Mouse (Mus musculus) CH12.LX (cell line): ENCODE data around the gene Cd55. TPM values are rescaled to one million over a fixed set of nuclear protein-coding genes. Genes with fewer than 3 reads are reported as not detected.

Experiments used
- DNase-seq: peaks from one replicate; pipeline ENCODE4 v3.0.0-alpha.2; 2013; ENCODE audit errors: extremely low read depth
- H3K27ac ChIP-seq: 2 replicates; pipeline ENCODE4 v1.5.1; 2012; ENCODE audit warnings: low read depth, mild to moderate bottlenecking, control low read depth, moderate library complexity; ENCODE audit not compliant: insufficient read depth
- H3K27me3 ChIP-seq: replicated peaks from 2 replicates; pipeline ENCODE3; 2012; ENCODE audit warnings: inconsistent platforms
- H3K36me3 ChIP-seq, 2 experiments: replicated peaks in 1 of 2; 2 replicates each; pipeline versions ENCODE3 to v1.6.1; 2012; ENCODE audit warnings: inconsistent platforms in 1 of 2, low read length in 1 of 2, mild to moderate bottlenecking in 1 of 2, mixed read lengths in 1 of 2, moderate library complexity in 1 of 2; ENCODE audit not compliant: control insufficient read depth in 1 of 2, insufficient read depth in 1 of 2
- H3K4me1 ChIP-seq, 2 experiments: 2 replicates each; pipeline ENCODE4 v1.6.1; 2012; ENCODE audit warnings: inconsistent platforms in 1 of 2, moderate library complexity in 1 of 2; ENCODE audit not compliant: insufficient read depth in 2 of 2, control insufficient read depth in 1 of 2
- H3K4me2 ChIP-seq: 2 replicates; pipeline ENCODE4 v1.6.1; 2012; ENCODE audit warnings: low read depth, mild to moderate bottlenecking, control low read depth; ENCODE audit not compliant: poor library complexity, insufficient read depth, severe bottlenecking
- H3K4me3 ChIP-seq, 3 experiments: fragments of 150-350 bp in 1 of 3; sonication (generic) in 1 of 3; replicated peaks in 1 of 3; 2 replicates each; pipeline versions ENCODE3 to v1.5.1; 2011 to 2012; ENCODE audit warnings: low read depth in 2 of 3, low read length in 2 of 3, mild to moderate bottlenecking in 2 of 3, moderate library complexity in 2 of 3, control low read depth in 1 of 3, improper control_type of control experiment in 1 of 3, inconsistent platforms in 1 of 3, mixed read lengths in 1 of 3; ENCODE audit not compliant: poor library complexity in 1 of 3
- H3K79me2 ChIP-seq: replicated peaks from 2 replicates; pipeline ENCODE4 v1.6.1; 2012; ENCODE audit warnings: mild to moderate bottlenecking, moderate library complexity; ENCODE audit not compliant: control insufficient read depth, poor library complexity, insufficient read depth, severe bottlenecking; ENCODE audit errors: extremely low read depth
- H3K9ac ChIP-seq: 2 replicates; pipeline ENCODE4 v1.6.1; 2012; ENCODE audit warnings: low read depth, mild to moderate bottlenecking, control low read depth, moderate library complexity; ENCODE audit not compliant: insufficient read depth
- H3K9me3 ChIP-seq: replicated peaks from 2 replicates; pipeline ENCODE3; 2012; ENCODE audit warnings: low read length, inconsistent platforms, mixed read lengths
- BHLHE40 ChIP-seq: IDR thresholded peaks from 2 replicates; pipeline ENCODE4 v1.6.1; 2011; ENCODE audit warnings: mild to moderate bottlenecking, low read depth, low read length, improper control_type of control experiment
- CHD1 ChIP-seq: IDR thresholded peaks from 2 replicates; pipeline ENCODE4 v1.6.1; 2012; ENCODE audit warnings: low read depth, low read length, improper control_type of control experiment, inconsistent platforms
- CHD2 ChIP-seq: IDR thresholded peaks from 2 replicates; pipeline ENCODE4 v1.6.1; 2011; ENCODE audit warnings: low read length, improper control_type of control experiment
- CTCF ChIP-seq, 2 experiments: IDR thresholded peaks in 1 of 2; conservative IDR thresholded peaks in 1 of 2; 2 replicates each; pipeline ENCODE4 v1.5.1; 2011 to 2012; ENCODE audit warnings: low read depth in 2 of 2, low read length in 2 of 2, improper control_type of control experiment in 1 of 2, inconsistent platforms in 1 of 2, mild to moderate bottlenecking in 1 of 2, moderate library complexity in 1 of 2
- EP300 ChIP-seq: IDR thresholded peaks from 2 replicates; pipeline ENCODE4 v1.6.1; 2011; ENCODE audit warnings: low read length, improper control_type of control experiment
- GABPA ChIP-seq: IDR thresholded peaks from 2 replicates; pipeline ENCODE4 v1.6.1; 2012; ENCODE audit warnings: low read depth, low read length, improper control_type of control experiment, inconsistent platforms; ENCODE audit not compliant: insufficient replicate concordance
- HCFC1 ChIP-seq: IDR thresholded peaks from 2 replicates; pipeline ENCODE4 v1.6.1; 2012; ENCODE audit warnings: low read depth, mild to moderate bottlenecking, inconsistent platforms, low read length, improper control_type of control experiment
- JUND ChIP-seq: conservative IDR thresholded peaks from 2 replicates; pipeline ENCODE4 v1.6.1; 2011; ENCODE audit warnings: low read depth, low read length, improper control_type of control experiment
- KAT2A ChIP-seq: IDR thresholded peaks from 2 replicates; pipeline ENCODE4 v1.6.1; 2012; ENCODE audit warnings: low read length, improper control_type of control experiment, inconsistent platforms; ENCODE audit not compliant: insufficient replicate concordance
- MAZ ChIP-seq: IDR thresholded peaks from 2 replicates; pipeline ENCODE4 v1.6.1; 2012; ENCODE audit warnings: low read depth, mild to moderate bottlenecking, inconsistent platforms, low read length, improper control_type of control experiment, moderate library complexity
- MYC ChIP-seq: IDR thresholded peaks from 2 replicates; pipeline ENCODE4 v1.6.1; 2011; ENCODE audit warnings: low read depth, mild to moderate bottlenecking, improper control_type of control experiment, low read length
- NELFE ChIP-seq: IDR thresholded peaks from 2 replicates; pipeline ENCODE4 v1.6.1; 2011; ENCODE audit warnings: low read depth, low read length, improper control_type of control experiment
- POLR2A ChIP-seq: IDR thresholded peaks from 2 replicates; pipeline ENCODE4 v1.6.1; 2011; ENCODE audit warnings: low read depth, mild to moderate bottlenecking, improper control_type of control experiment, low read length
- POLR2AphosphoS2 ChIP-seq: IDR thresholded peaks from 2 replicates; pipeline ENCODE4 v1.6.1; 2011; ENCODE audit warnings: low read depth, low read length, improper control_type of control experiment
- RCOR1 ChIP-seq: conservative IDR thresholded peaks from 2 replicates; pipeline ENCODE4 v1.6.1; 2012; ENCODE audit warnings: low read depth, mild to moderate bottlenecking, inconsistent platforms, low read length, improper control_type of control experiment
- SMC3 ChIP-seq: IDR thresholded peaks from 2 replicates; pipeline ENCODE4 v1.6.1; 2011; ENCODE audit warnings: low read depth, low read length, improper control_type of control experiment
- TCF12 ChIP-seq: IDR thresholded peaks from 2 replicates; pipeline ENCODE4 v1.6.1; 2014; ENCODE audit warnings: low read depth, mild to moderate bottlenecking, inconsistent platforms, low read length, improper control_type of control experiment
- ZC3H11A ChIP-seq: IDR thresholded peaks from 2 replicates; pipeline ENCODE4 v1.6.1; 2012; ENCODE audit warnings: low read depth, mild to moderate bottlenecking, inconsistent platforms, low read length, improper control_type of control experiment
- ZNF384 ChIP-seq: IDR thresholded peaks from 2 replicates; pipeline ENCODE4 v1.6.1; 2012; ENCODE audit warnings: low read depth, low read length, improper control_type of control experiment, inconsistent platforms
- dilution Hi-C: fragments of 300-500 bp; cut with MboI; formaldehyde crosslinking; loops from 2 replicates; pipeline ENCODE4 v1.14.3; 2020; ENCODE audit warnings: low sequenced_read_pairs; ENCODE audit not compliant: extremely low pct_unique_long_range_greater_than_20kb, extremely low pct_ligation_motif_present
- in situ Hi-C: fragments of 300-500 bp; cut with MboI; formaldehyde crosslinking; loops from 3 replicates; pipeline ENCODE4 v1.14.3; 2019; ENCODE audit warnings: low sequenced_read_pairs, low pct_ligation_motif_present, low pct_unique_long_range_greater_than_20kb, mixed read lengths
- polyA plus RNA-seq: library from polyadenylated mRNA; unstranded; fragments of >175 nt; gene quantifications from 2 replicates; pipeline ENCODE4 v1.2.1, GENCODE M21; 2012; ENCODE audit warnings: low read depth; ENCODE audit not compliant: insufficient read length
- total RNA-seq, 2 experiments: library from RNA; depleted of rRNA; stranded (reverse); fragments of 300-350 nt in 1 of 2; fragments of >200 nt in 1 of 2; gene quantifications; 2 replicates each; pipeline ENCODE4 v1.2.3; 2012 to 2014

Cd55 gene
- total and polyA plus RNA-seq, 3 experiments: 1.0 to 1.8 (median 1.7) TPM

DNA sequence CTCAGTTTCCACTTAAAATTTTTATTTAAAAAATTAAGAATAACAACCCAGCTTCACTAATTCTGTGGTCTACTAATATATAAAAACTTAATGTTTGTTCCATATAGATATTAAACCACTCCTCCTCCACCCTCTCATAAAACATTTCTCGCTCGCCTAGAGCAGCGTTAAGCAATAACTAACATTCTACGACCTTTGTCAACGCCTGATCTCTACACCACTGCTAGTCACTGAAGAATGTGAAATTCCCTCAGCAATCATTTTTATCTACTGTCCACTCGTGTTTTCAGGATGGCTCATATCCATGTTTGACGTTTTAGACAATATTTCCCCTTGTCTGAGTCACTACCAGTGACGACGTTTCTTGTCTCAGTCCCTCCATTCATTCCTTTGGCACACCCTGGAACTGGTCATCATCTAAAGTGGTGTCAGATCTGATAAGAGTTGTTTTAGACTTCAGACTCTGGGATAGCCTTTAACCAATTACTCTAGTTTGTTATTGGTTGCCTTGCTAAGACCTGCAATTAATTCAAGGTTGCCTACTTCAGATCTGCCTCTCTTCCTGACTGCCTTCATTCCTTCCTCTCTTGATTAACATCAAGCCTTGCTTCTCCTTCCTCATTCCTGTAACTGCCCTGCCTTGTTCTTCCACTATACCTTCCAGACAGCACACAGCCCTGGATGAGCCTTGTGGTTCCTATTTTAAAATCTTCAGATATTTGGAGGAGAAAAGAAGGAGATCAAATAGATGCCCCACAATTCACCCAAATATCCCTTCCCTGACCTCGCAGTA is 23.5 kb upstream of the Cd55 start:
- in situ Hi-C loops (no loop called here), dilution Hi-C loops (no loop called here)
- Histone ChIP-seq H3K9ac (no peak overlapping the region), H3K36me3 (no peaks in the 10 kb centered on the region), H3K27ac (no peak overlapping the region), H3K9me3 (no peaks in the 10 kb centered on the region), H3K4me2 (no peak overlapping the region)
- no peak for DNase-seq
- no peak for TF ChIP-seq GABPA
- no peak for TF ChIP-seq KAT2A
- no peak for TF ChIP-seq CHD1
- TF ChIP-seq POLR2A: no peak
- TF ChIP-seq MAZ: no peak
- TF ChIP-seq JUND: no peak
- no peak for TF ChIP-seq TCF12
- TF ChIP-seq RCOR1: no peak
- TF ChIP-seq MYC: no peak
- no peak for TF ChIP-seq HCFC1
- TF ChIP-seq BHLHE40: no peak
- TF ChIP-seq ZC3H11A: no peak
- TF ChIP-seq, all 38 proteins: peak for 0
- Histone ChIP-seq H3K27me3 (no peaks in the 10 kb centered on the region), H3K4me3 (no peak overlapping the region), H3K79me2 (no peaks in the 10 kb centered on the region), H3K4me1 (no peaks in the 10 kb centered on the region)

DNA sequence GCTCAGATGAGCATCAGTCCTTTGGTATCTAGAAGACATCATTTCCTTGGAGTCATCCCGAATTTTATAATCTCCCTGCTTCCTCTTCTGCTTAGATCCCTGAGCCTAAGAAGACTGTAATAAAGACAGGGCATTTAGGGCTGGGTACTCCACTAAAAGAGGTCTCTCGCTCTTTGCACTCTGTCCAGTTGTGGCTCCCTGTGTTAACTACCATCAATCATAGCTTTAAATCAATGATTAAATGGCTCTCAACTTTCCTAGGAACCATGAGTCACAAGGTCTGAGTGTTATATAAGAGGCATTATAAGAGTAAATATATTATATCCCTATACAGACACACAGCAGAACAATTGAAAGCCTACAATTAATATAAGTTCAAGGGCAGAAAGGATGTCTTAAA is 22.8 kb upstream of the Cd55 start:
- Histone ChIP-seq H3K4me2 (no peak overlapping the region), H3K36me3 (no peaks in the 10 kb centered on the region), H3K79me2 (no peaks in the 10 kb centered on the region), H3K27ac (no peak overlapping the region), H3K4me3 (no peak overlapping the region), H3K9ac (no peak overlapping the region), H3K27me3 (no peaks in the 10 kb centered on the region)
- DNase-seq: no peak
- TF ChIP-seq CTCF (conservative IDR thresholded peaks at IDR 0.05 in 1 of 2, IDR thresholded peaks at IDR 0.05 in 1 of 2; ENCODE audit: low read depth in 2 of 2, low read length in 2 of 2) (no peak), NELFE (no peak), POLR2AphosphoS2 (no peak), CHD2 (no peak), EP300 (no peak), MAZ (no peak), ZNF384 (no peak), SMC3 (no peak), POLR2A (no peak), JUND (no peak)
- TF ChIP-seq, all 38 proteins: peak for 0
- dilution Hi-C loops: no loop called here
- Histone ChIP-seq H3K4me1 (no peaks in the 10 kb centered on the region), H3K9me3 (no peaks in the 10 kb centered on the region)
- in situ Hi-C loops: no loop called here
